Mouse (Mus musculus): ENCODE data around the gene Kif17. TPM values are rescaled to one million over a fixed set of nuclear protein-coding genes. Genes with fewer than 3 reads are reported as not detected.
"Not testable (repeated sequence)": the region's sequence is repeated elsewhere in the genome, so short reads cannot be mapped to it uniquely, and the experiment has no call there.

Kif17 gene
- polyA plus RNA-seq, 1 experiment from 2014 or later = 0.63 TPM

GRCm38 (mm10) chr4:138324451-138324850 lies 74.2 kb downstream of the Kif17 start:
- no peaks in the 10 kb centered on the region for H3K27me3 ChIP-seq (ENCODE audit: insufficient read depth, poor library complexity, severe bottlenecking)
- no peaks in the 10 kb centered on the region for H3K9me3 ChIP-seq
- H3K36me3 ChIP-seq = peaks cover 10% of the 10 kb centered on the region; the same call in 1 of the 2 replicates
- no peak for DNase-seq (ENCODE audit: low spot score)
- WGBS = 92% methylated on average over 3 of the region's 3 CpGs
- no peak overlapping the region for H3K27ac ChIP-seq
- H3K4me3 ChIP-seq = no peak overlapping the region
- H3K4me1 ChIP-seq (replicated peaks) = peaks cover 59% of the 10 kb centered on the region

- 1% methylated on average over 45 of the region's 45 CpGs for WGBS
- Histone ChIP-seq H3K4me3 (peak overlapping the region; percentile 77), H3K27me3 (ENCODE audit: insufficient read depth, poor library complexity, severe bottlenecking) (0 out of 2 replicates have a peak, but pooled peaks cover 2% of the 10 kb centered on the region), H3K9me3 (no peaks in the 10 kb centered on the region), H3K36me3 (peaks cover 3% of the 10 kb centered on the region; the same call in 1 of the 2 replicates), H3K27ac (peak overlapping the region; percentile 94), H3K4me1 (replicated peaks) (peaks cover 63% of the 10 kb centered on the region)
- DNase-seq (ENCODE audit: low spot score) = peak; percentile 91
Measured at GRCm38 (mm10) chr4:138325466-138326076, 75.3 kb downstream of the Kif17 start.

DNA sequence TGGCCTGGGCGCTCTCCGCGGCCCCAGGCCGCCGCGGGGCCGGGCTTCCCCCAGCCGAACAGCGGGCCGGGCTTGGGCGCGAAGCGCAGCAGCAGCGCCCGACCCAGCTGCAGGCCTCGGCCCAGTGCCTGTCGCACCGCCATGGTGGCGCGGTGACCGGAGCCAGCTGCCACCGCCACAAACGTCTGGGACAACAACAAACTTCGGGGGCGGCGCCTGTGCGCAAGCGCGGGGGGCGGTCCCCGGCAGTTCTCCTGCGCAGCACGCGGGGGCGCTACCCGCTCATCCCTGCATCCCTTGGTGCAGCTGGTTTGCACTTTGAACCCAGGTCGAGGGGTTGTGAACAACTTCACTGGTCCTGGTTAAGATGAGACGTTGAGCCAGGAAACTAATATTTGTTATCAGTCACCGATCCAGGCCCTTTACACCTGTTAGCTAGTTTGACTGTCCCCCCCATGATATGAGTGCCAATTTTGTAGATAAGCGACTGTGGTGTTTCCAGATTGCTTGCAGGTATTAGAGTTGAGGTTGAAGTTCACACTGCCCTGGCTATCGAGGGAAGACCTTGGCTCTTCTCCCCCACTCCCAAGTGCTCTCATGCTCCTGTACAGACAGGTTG lies 76.0 kb downstream of the Kif17 start, which contains the start of gene Pink1:
Gene Pink1 (minus strand): TSS at position 231 of the 619 bp plus-strand sequence.
- 4% methylated on average over 41 of the region's 41 CpGs for WGBS
- Histone ChIP-seq H3K36me3 (no peaks in the 10 kb centered on the region), H3K9me3 (no peaks in the 10 kb centered on the region), H3K27me3 (ENCODE audit: insufficient read depth, poor library complexity, severe bottlenecking) (peaks cover 8% of the 10 kb centered on the region; the same call in 1 of the 2 replicates), H3K4me3 (peak within 1 kb of the TSS; percentile 77), H3K4me1 (replicated peaks) (peaks cover 60% of the 10 kb centered on the region), H3K27ac (peak within 1 kb of the TSS; percentile 94)
- DNase-seq (ENCODE audit: low spot score) = peak; percentile 90

DNA sequence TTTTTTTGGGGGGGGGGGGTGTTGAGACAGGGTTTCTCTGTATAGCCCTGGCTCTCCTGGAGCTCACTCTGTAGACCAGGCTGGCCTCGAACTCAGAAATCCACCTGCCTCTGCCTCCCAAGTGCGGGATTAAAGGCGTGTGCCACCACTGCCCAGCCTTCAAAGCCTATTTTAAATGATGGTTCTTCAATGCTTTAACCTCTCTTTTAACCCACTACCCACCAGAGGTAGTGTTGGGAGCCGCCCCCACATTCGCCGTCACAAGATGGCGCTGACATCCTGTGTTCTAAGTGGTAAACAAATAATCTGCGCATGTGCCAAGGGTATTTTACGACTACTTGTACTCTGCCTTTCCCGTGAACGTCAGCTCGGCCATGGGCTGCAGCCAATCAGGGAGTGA lies 76.9 kb downstream of the Kif17 start:
- H3K27me3 ChIP-seq (ENCODE audit: insufficient read depth, poor library complexity, severe bottlenecking) = peaks cover 14% of the 10 kb centered on the region
- WGBS = 59% methylated on average over 11 of the region's 12 CpGs
- H3K36me3 ChIP-seq; H3K9me3 ChIP-seq; H3K4me3 ChIP-seq; H3K27ac ChIP-seq; DNase-seq (ENCODE audit: low spot score): not testable (repeated sequence)
- peaks cover 51% of the 10 kb centered on the region for H3K4me1 ChIP-seq (replicated peaks)

DNA sequence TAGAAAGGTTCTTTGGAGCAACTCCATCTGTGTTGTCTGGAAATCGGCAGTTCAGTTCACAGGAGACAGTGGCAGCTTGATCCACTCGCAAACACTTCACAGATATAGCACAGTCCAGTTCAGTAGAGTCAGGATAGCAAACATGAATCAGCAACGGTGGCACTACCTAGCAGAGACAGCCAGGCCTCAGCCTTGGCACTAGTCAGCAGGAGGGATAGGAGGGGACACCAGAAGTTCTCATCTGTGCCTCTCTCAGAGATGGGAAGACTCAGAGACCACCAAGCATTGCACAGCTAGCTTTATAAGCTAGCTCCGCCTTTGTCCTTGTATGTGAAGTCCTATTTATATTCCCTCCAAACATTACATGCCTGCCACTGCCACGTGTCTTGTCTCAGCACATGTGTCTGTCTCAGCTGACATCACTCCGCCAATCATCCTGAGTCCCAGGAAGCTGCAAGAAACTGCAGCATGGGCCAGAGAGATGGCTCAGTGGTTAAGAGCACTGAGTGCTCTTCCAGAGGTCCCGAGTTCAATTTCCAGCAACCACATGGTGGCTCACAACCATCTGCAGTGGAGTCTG lies 77.7 kb downstream of the Kif17 start:
- H3K4me1 ChIP-seq (replicated peaks) = peaks cover 42% of the 10 kb centered on the region
- H3K27ac ChIP-seq = peak overlapping the region; percentile 56
- H3K9me3 ChIP-seq = no peaks in the 10 kb centered on the region
- no peaks in the 10 kb centered on the region for H3K36me3 ChIP-seq
- peak overlapping the region; percentile 42 for H3K4me3 ChIP-seq
- no peak for DNase-seq (ENCODE audit: low spot score)
- WGBS = 79% methylated on average over 7 of the region's 7 CpGs
- H3K27me3 ChIP-seq (ENCODE audit: insufficient read depth, poor library complexity, severe bottlenecking) = peaks cover 14% of the 10 kb centered on the region

- DNase-seq (ENCODE audit: low spot score) = no peak
- H3K27ac ChIP-seq = no peak overlapping the region
- peaks cover 14% of the 10 kb centered on the region for H3K27me3 ChIP-seq (ENCODE audit: insufficient read depth, poor library complexity, severe bottlenecking)
- H3K9me3 ChIP-seq = no peaks in the 10 kb centered on the region
- 28% methylated on average over 15 of the region's 15 CpGs for WGBS
- H3K36me3 ChIP-seq = no peaks in the 10 kb centered on the region
- H3K4me1 ChIP-seq (replicated peaks) = peaks cover 24% of the 10 kb centered on the region
- H3K4me3 ChIP-seq = no peak overlapping the region
Measured at GRCm38 (mm10) chr4:138330264-138330671, 80.0 kb downstream of the Kif17 start.

DNA sequence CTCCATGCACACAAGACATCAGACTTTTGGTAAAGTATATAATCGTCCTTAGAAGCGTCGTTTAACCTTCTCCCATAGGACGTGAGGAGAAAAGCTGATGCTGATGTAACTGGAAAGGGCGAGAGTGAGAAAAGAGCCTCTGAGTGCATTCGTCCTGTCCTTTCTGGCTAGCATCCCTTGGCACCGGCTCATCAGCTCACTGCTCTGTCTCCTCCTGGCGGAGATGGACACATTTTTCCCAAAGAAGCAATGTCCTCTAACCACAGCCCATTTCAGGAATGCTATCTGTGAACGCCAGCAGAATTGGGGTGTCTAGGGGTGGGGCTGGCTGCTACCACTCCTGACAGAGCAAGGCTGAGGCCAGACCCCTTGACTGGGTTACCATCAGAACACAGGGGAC lies 81.4 kb downstream of the Kif17 start:
- Histone ChIP-seq H3K4me1 (replicated peaks) (0 out of 2 replicates have a peak, but pooled peaks cover 12% of the 10 kb centered on the region), H3K36me3 (no peaks in the 10 kb centered on the region), H3K27me3 (ENCODE audit: insufficient read depth, poor library complexity, severe bottlenecking) (peaks cover 14% of the 10 kb centered on the region), H3K9me3 (no peaks in the 10 kb centered on the region), H3K27ac (no peak overlapping the region), H3K4me3 (no peak overlapping the region)
- 85% methylated on average over 9 of the region's 9 CpGs for WGBS
- DNase-seq (ENCODE audit: low spot score) = no peak

- H3K4me1 ChIP-seq (replicated peaks) = 0 out of 2 replicates have a peak, but pooled peaks cover 9% of the 10 kb centered on the region
- 83% methylated on average over 4 of the region's 4 CpGs for whole genome bisulfite sequencing
- H3K4me3 ChIP-seq = no peak overlapping the region
- no peaks in the 10 kb centered on the region for H3K36me3 ChIP-seq
- H3K9me3 ChIP-seq = no peaks in the 10 kb centered on the region
- no peak for DNase-seq (ENCODE audit: low spot score)
- H3K27me3 ChIP-seq (ENCODE audit: insufficient read depth, poor library complexity, severe bottlenecking) = peaks cover 14% of the 10 kb centered on the region
- H3K27ac ChIP-seq = no peak overlapping the region
Measured at GRCm38 (mm10) chr4:138333135-138333534, 82.9 kb downstream of the Kif17 start.

DNA sequence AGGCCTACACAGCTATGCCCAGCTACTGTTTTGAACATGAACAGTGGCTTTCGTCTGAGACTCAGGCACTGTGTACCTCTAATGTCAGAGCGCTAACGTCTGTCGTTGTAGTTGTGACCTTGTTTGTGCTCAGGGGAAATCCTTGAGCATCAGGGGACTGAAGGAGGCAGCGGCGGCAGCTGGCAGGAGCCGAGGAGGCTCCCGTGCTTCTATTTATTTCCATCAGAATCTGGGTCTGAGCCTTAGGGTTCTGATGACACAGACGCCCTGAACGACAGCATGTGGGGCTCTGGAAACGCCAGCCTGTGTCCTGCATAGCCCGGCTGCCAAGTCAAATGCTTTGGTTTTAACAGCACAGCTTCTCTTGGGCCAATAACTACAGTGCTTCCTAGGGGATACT lies 84.8 kb downstream of the Kif17 start:
- H3K27me3 ChIP-seq (ENCODE audit: insufficient read depth, poor library complexity, severe bottlenecking) = peaks cover 14% of the 10 kb centered on the region
- no peak overlapping the region for H3K27ac ChIP-seq
- WGBS = 84% methylated on average over 12 of the region's 12 CpGs
- H3K36me3 ChIP-seq = no peaks in the 10 kb centered on the region
- H3K9me3 ChIP-seq = no peaks in the 10 kb centered on the region
- H3K4me1 ChIP-seq (replicated peaks) = 0 out of 2 replicates have a peak, but pooled peaks cover 7% of the 10 kb centered on the region
- H3K4me3 ChIP-seq = no peak overlapping the region
- no peak for DNase-seq (ENCODE audit: low spot score)

DNA sequence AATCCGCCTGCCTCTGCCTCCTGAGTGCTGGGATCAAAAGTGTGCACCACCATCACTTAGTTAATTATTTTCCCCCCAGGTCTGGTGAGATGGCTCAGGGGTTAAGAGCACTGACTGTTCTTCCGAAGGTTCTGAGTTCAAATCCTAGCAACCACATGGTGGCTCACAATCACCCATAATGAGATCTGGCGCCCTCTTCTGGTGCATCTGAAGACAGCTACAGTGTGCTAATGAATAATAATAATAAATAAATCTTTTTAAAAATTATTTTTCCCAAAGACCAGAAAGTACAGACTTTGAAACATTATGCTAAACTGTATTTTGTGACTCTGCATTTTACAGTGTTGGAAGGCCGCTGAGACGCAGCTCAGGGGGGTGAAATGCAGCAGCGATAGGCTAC lies 85.4 kb downstream of the Kif17 start:
- H3K4me3 ChIP-seq = no peak overlapping the region
- 0 out of 2 replicates have a peak, but pooled peaks cover 3% of the 10 kb centered on the region for H3K4me1 ChIP-seq (replicated peaks)
- H3K9me3 ChIP-seq = no peaks in the 10 kb centered on the region
- no peaks in the 10 kb centered on the region for H3K36me3 ChIP-seq
- H3K27ac ChIP-seq = no peak overlapping the region
- 88% methylated on average over 6 of the region's 6 CpGs for WGBS
- no peak for DNase-seq (ENCODE audit: low spot score)
- peaks cover 11% of the 10 kb centered on the region for H3K27me3 ChIP-seq (ENCODE audit: insufficient read depth, poor library complexity, severe bottlenecking)

- WGBS = 80% methylated on average over 5 of the region's 5 CpGs
Measured at GRCm38 (mm10) chr4:138336876-138337275, 86.6 kb downstream of the Kif17 start.

DNA sequence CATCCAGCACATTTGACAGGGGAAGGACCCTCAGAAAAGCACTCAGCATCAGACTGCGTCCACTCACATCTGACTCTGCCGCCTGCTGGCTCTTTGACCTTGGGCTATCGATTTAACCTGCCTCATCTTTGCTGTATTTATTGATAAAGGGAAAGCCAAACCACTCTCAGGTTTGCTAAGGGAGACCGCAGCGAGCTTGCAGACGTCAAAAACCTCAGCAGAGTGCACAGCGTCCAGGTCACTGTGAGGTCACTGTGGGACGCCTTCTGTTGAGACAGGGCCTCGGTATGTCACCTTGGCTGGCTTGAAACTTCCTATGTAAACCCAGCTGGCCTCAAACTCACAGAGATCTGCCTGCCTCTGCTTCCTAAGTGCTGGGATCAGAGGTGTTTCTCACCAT lies 87.1 kb downstream of the Kif17 start:
- H3K27me3 ChIP-seq (ENCODE audit: insufficient read depth, poor library complexity, severe bottlenecking) = peaks cover 4% of the 10 kb centered on the region; the same call in 1 of the 2 replicates
- H3K9me3 ChIP-seq = no peaks in the 10 kb centered on the region
- no peak overlapping the region for H3K4me3 ChIP-seq
- DNase-seq (ENCODE audit: low spot score) = no peak
- H3K27ac ChIP-seq = no peak overlapping the region
- WGBS = 83% methylated on average over 9 of the region's 9 CpGs
- H3K36me3 ChIP-seq = no peaks in the 10 kb centered on the region
- H3K4me1 ChIP-seq (replicated peaks) = 0 out of 2 replicates have a peak, but pooled peaks cover 3% of the 10 kb centered on the region

More at GRCm38 (mm10) chr4:138336876-138337275, 86.6 kb downstream of the Kif17 start:
- H3K36me3 ChIP-seq = no peaks in the 10 kb centered on the region
- no peaks in the 10 kb centered on the region for H3K9me3 ChIP-seq
- H3K27ac ChIP-seq = no peak overlapping the region
- H3K27me3 ChIP-seq (ENCODE audit: insufficient read depth, poor library complexity, severe bottlenecking) = peaks cover 4% of the 10 kb centered on the region
- no peak overlapping the region for H3K4me3 ChIP-seq
- 0 out of 2 replicates have a peak, but pooled peaks cover 3% of the 10 kb centered on the region for H3K4me1 ChIP-seq (replicated peaks)
- no peak for DNase-seq (ENCODE audit: low spot score)

DNA sequence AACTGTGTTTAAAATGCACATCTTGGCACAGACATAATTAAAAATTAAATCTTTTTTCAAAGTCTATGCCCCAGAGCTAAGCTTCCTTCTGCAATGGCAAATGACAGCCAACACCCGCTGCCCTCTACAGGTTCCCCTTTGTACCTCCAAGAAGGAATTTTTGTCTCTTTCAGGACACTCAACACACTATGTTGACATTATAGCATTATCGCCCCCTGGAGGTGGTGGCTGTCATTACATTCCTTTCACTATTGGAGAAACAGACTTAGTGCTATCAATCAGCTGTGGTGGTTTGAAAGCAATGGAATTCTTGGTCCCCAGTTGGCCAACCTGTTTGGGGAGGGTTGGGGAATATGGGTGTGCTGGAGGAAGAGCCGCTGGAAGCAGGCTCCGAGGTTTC lies 89.7 kb downstream of the Kif17 start:
- Histone ChIP-seq H3K36me3 (no peaks in the 10 kb centered on the region), H3K9me3 (no peaks in the 10 kb centered on the region), H3K27ac (no peak overlapping the region), H3K27me3 (ENCODE audit: insufficient read depth, poor library complexity, severe bottlenecking) (peaks cover 4% of the 10 kb centered on the region; the same call in 1 of the 2 replicates), H3K4me3 (no peak overlapping the region), H3K4me1 (replicated peaks) (peaks cover 8% of the 10 kb centered on the region; the same call in 1 of the 2 replicates)
- peak; percentile 37 for DNase-seq (ENCODE audit: low spot score)
- WGBS = 33% methylated on average over 4 of the region's 4 CpGs
